Mouse (Mus musculus) urinary bladder, adult 2 months (tissue): ENCODE measurements around the gene Slc5a4b. TPM values are rescaled to one million over a fixed set of nuclear protein-coding genes. Genes with fewer than 3 reads are reported as not detected.

Experiments used
- DNase-seq: peaks from one replicate; pipeline ENCODE4 v3.0.0; 2022; ENCODE audit warnings: low spot score
- polyA plus RNA-seq: library from polyadenylated mRNA; depleted of rRNA; stranded (reverse); fragments of >200 nt; gene quantifications from 2 replicates; pipeline ENCODE4 v1.2.3, GENCODE M21; 2012

Gene Slc5a4b
- polyA plus RNA-seq, 1 experiment = not detected

DNA sequence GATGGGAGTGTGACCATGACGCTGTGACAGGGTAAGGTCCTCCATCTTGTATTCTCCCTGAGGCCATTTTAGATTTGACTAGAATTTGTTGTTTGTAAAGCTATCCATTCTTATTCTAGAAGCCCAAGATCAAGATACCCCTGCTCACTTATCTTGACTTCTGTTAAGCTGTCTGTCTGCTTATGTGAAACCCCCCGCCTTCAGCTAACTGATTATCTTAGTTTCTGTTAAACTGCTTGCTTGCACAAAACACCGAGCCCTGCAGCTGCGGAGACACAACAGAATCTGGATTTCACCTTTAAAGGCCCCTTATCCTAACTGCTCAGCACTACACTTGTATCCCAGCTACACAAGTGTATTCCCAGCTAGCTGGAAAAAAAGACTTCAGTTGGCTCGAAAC, 73.8 kb downstream of the Slc5a4b start:
- DNase-seq = no peak

DNA sequence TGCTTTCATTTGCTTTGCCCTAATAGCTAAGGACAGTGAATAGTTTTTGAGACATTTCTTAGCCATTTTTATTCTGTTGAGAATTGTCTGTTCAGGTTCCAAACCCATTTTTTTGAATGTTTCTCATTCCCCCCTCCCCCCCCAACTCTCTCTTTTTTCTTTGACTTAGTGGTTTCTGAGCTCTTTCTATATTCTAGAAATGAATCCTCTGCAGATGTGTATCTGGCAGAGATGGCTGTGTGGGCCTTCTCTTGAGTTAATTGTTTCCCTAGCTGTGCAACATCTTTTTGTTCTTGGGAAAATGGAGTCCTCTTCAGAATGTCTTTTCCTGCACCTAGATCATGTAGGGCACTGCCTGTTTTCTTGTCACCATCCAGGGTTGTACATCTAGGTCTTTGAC, 75.5 kb downstream of the Slc5a4b start:
- DNase-seq = no peak

DNA sequence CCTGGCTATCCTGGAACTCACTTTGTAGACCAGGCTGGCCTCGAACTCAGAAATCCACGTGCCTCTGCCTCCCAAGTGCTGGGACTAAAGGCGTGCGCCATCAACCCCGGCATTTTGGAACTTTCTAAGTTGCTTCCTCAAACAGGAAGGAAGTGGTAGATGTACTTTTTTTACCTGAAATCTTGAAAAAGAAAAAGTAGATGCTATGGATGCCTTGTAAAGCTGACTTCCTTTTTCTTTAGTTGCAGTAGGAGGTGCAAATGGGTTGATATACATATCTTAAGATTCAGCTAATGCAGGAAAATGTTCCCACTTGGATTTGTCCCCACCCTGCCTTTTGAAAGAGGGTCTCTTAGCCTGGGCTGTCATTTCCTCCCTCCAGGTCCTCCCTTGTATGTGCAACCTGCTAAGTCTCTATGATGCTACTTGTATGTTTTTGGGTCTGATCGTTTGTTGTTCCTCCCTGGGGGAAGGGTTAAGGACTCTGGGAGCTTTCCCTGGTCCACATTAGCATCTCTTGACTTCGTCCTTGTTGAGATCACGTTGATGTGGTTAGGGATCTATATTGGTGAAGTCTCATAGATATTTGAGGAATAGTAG, 76.7 kb downstream of the Slc5a4b start:
- no peak for DNase-seq

DNA sequence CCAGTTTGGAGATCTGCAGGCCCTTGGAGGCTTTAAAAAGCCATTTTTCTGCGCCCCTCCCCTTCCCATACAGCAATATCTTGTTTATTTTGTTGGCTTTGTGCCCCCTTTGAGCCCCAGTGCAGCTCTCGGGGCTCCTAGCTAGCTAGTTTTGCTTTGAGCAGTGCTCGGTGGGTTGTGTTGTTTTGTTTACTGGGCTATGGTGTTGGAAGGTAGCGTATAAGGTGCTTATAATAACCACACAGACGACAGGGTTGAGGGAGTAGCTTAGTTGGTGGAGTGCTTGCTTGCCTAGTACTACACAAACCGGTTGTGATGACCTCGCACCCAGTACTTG, 77.7 kb downstream of the Slc5a4b start:
- DNase-seq = no peak

DNA sequence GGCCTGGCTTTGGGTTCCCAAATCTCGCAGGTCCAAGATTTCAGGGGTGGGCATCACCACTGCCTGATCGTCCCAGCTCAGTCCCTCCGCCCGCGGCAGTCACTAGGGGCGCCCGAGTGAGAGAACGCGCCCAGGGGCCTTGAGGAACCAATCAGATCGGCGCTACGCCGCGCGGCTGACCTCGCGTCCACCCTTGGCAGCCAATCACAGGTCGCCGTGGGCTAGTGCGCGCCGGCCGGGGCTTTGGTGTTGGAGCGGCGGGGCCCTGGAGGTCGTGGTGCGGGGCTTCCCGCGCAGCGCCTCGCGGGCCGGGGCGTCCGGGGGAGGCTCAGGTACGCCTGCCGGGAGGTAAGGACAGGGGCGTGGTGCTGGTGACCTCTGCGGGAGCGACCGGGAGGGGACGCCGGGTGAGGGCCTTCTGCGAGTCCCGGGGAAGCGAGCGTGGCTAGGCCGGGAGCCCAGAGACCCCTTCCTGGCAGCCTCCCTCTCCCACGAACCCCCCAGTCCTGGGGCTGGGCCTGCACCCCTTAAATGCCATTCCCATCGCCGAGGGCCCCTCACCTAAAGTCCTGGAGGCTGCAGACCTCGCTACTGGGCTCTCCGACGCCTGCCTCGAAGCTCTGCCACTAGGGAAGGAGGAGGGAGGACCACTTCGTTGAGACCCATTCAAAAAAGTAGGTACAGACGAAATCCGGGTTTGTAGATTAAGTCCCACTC, 78.2 kb downstream of the Slc5a4b start, which contains the start of gene Zfp280b:
Zfp280b (plus strand) TSS at position 249 of the 717 bp plus-strand sequence.
- DNase-seq = peak; percentile 88

DNA sequence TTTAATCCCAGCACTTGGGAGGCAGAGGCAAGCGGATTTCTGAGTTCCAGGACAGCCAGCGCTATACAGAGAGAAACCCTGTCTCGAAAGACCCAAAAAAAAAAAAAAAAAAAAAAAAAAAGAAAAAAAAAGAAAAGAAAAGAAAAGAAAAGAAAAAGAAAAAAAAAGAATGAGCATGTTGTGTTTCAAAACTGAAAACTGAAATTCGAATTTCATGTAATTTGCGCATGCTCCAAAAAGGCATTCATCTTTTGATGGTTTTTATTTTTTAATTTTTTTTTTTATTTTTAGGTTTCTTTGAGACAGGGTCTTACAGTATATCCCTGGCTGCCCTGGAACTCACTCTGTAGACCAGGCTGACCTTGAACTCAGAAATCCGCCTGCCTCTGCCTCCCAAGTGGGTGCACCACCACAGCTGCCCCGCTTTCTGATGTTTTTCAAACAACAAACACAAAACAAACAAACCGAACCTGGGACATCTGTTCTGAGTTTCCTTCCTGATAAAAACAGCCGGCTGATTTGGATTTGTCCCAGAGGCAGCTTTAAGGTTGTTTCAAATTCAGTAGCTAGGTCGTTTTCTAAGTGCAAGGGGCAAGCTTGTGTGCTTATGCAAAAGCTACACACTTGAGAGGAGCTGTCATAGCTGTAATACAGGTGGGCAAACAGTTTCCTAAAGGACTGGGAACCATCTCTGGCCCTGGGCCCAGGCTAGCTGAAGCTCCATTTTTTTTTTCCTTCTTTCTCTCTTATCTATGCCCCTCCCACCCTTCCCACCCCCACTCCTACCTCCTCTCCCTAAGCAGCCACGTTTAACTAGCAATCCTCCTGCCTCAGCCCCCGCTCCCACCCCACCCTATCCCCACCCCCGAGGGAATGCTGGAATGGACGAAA, 79.0 kb downstream of the Slc5a4b start:
- DNase-seq = no peak

DNA sequence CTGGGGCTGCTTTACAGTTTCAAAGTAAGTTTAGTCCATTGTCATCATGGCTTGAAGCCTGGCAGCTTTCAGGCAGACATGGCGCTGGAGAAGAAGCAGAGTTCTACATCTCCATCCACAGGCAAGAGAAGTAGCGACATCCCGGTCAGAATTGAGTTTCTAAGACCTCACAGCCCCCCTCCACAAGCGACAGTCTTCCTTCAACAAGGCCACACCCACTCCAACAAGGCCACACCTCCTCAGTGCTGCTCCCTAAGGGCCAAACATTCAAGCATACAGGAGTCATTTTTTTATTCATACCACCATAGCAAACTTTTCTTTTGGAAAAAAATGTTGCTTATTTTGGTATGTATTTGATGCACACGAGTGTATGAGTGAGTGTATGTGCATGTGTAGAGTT, 80.3 kb downstream of the Slc5a4b start:
- no peak for DNase-seq

DNA sequence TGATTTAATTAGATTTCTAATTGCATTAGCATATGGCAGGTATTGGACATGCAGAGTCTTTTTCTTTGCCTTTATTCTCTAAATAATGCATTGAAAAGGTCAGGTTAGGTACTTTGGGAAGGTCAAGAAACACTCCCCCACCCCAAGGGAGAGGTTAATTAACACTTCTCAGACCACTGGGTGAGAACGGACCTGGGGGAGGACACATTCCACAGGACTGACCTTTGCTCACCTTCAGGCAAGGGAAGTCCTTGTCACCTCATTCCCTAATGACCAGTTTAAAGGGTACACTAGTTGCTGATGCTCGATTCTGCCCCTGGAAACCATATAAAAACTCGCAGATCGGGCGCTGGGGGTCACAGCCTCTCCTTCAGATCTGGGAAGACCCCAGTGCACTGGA, 81.5 kb downstream of the Slc5a4b start:
- DNase-seq = no peak

DNA sequence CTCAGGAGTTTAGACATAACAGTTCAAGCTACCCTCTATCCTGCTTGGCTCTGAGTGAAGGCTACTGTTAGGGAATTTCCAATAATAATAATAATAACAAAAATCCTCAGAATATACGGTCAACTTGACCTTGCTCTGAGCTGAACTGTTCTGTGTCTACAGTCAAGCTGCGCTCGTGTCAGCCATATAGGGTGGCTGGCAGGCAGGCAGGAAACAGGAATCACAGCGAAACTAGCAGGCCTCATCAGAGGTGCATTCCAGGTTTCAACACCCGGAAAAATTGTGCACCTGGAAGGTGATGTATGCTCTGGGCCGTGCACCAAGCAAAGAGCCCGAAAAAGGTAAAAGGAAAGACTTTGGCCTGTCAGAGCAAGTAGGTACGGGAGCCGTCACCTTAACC, 82.4 kb downstream of the Slc5a4b start:
- no peak for DNase-seq

DNA sequence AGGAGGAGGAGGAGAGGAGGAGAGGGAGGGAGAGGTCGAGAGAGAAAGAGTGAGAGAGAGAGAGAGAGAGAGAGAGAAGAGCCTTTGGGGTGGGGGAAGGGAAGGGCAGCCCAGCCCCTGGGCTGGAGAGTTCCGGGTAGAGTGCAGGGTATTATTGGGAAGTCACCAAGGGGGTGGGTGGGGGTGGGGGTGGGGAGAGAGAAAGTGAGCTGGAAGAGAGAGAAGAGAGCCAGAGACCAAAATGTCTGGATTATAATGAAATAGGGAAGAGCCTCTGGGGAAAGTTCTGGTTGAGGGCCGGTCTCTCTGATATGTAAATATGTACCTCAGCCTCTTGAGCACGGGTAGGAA, 82.8 kb downstream of the Slc5a4b start:
- DNase-seq = no peak

DNA sequence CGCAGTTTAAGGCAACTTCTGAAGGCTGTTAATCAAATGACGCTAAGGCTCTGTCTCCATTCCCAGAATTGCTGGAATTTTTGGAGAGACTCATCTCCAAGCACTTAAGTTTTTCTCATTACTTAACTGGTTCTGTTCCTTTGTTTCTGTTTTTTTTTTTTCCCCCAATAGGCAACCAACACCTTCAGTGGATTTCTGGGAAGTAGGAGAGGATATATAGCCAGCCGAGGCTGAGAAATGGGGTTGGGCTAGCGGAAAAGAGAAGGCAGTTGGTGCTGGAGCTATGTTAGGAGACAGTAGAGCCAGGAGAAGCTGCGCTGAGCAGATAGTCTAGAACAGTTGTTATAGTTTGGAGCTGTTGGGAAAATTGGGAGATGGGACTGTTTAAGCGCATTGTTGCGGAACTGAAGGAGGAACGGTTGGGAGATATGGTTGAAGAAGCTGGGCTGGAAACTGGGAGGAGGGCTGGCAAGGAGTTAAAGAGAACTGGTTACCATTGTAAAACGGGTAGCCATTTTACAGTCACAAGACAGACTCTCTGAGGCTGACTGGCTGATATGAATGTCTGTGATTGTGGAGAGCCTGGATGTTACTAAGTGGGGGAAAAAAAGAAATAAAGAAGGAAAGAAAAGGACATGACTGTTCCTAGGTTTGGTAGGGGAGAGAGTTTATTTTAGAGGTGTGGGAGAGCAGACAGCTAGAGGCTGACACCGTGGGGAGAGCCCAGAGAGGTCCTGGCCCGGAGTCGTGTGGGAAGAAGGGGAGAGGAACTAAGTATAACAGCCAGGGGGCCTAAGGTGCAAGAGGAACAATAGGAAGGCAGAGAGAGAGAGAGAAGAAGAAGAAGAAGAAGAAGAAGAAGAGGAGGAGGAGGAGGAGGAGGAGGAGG, 83.4 kb downstream of the Slc5a4b start:
- DNase-seq = no peak

DNA sequence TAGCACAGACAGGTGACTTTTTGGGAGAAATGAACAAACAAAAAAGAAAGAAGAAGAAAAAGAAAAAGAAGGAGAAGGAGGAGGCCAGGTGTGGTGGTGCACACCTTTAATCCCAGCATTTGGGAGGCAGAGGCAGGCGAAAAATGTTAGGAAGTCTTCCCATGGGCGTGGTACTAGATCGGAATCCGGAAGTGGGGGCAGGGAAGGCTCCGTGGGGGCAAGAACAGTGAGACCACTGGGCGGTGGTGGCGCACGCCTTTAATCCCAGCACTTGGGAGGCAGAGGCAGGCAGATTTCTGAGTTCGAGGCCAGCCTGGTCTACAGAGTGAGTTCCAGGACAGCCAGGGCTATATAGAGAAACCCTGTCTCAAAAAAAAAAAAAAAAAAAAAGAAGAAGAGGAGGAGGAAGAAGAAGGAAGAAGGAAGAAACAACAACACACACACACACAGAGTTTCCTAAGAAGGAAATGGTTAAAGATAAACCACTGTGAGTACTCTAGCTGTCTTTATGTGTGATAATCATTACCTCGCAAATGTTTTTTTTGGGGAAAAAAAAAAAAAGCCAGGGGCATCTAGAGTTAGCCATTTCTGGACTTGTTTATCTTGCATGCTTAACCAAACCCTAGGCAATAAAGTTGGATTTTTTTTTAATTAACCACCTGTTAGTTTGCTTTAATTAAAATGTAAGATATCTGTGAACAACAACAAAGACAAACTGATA, 85.1 kb downstream of the Slc5a4b start:
- no peak for DNase-seq

DNA sequence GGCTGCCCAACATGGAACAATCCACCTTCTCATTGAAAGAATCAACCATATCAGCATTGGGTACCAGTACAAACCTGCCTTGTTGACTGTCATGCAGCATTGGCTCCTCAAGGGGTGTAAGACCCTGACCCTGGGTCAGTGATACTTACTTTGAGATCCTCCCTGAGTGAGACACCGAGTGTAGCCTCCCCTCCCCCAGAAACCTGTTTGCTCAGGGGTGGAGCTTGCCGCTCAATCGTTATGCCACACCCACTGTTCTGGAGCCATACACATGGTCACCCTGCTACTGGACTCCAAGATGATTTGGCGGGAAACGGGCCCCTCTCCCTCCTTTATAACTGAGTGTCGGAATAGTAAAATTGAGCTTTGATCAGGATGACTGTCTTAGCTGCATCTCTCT, 86.8 kb downstream of the Slc5a4b start:
- no peak for DNase-seq

DNA sequence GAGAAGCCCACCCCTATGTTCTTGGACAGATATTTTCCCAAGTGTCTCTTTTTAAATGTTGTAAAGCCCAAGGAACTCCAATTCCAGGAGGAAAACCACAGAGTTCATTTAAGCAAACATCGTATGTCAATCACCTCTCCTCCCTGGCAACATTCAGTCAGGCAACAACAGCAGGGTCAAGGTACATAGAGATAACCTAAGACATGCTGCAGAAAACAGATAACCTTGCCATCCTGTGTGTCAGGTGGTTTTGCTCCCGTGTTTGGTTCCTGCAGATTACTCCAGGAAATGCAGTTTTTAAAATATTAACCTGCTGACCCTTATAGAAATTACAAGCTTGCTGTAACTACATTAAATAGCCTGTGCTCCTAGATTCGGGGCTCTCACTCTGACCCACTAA, 89.0 kb downstream of the Slc5a4b start:
- DNase-seq = no peak

DNA sequence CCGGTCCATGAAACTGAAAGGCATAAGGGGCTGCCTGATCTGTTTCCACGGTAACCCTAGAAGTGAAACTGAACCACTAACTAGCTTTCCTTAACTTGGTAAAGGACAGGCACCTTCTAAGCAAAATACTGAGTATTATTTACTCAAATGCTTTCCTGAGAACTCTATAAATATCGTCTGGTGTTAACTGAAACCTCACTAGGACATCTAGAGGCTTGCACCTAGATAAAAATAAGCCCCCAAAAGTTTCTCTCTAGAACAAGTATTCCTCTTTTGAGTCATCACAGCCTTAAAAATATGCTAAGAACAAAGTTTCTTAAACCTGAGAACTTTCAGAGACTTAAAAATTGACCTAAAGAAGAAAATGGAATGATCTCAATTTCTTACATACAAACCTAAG, 93.9 kb downstream of the Slc5a4b start:
- DNase-seq = no peak

DNA sequence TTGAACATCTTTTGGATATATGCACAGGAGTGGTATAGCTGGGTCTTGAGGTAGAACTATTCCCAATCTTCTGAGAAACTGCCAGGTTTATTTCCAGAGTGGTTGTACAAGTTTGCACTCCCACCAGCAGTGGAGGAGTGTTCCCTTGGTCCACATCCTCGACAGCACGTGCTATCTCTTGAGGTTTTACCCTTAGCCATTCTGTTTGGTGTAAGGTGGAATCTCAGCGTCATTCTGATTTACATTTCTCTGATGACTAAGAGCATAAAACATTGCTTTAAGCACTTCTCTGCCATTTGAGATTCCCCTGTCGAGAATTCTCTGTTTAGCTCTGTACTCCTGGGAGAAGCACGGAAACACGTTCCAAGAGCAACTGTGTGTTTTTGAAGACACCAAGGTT, 97.8 kb downstream of the Slc5a4b start:
- no peak for DNase-seq

DNA sequence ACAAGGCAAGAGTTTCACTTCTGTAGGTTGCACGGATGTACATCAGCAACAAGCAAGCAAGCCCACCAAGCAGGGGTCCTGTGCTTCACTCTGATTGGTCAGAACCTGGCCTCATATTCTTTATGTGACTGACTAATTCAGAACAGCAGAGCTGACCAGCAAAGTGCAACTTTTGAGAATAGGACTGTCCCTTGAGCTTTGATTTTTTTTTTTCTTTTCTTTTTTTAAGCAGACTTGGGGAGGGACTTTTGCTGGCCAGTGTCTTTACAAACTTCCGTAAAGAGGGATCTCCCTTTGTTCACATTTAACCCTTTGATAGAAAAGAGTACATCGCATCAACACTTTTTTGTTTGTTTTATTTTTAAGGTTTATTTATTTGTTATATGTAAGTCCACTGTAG, 100.9 kb downstream of the Slc5a4b start:
- DNase-seq = no peak
